Mouse (Mus musculus) ovary, adult 10 weeks (tissue): ENCODE measurements around the gene Zfp949. TPM values are rescaled to one million over a fixed set of nuclear protein-coding genes. Genes with fewer than 3 reads are reported as not detected.

ENCODE experiments used
- polyA plus RNA-seq: library from polyadenylated mRNA; stranded (reverse); fragments of 350-450 nt; fragmentation: Illumina TruSeq; extraction: RNeasy Lipid Tissue Mini Kit (QIAGEN cat#74804); gene quantifications from one replicate; pipeline ENCODE4 v1.2.3, GENCODE M21; 2014

Gene Zfp949
- 22.6 TPM for polyA plus RNA-seq

GRCm38 (mm10) chr9:88547851-88548613, at the start of gene Zfp949:
Zfp949 (plus strand) TSS chr9:88548020.

GRCm38 (mm10) chr9:88580591-88580990, 32.8 kb downstream of the Zfp949 start, which contains the start of gene Trim43a:
Trim43a (plus strand) TSS chr9:88580891.

Other genes with a start within 250 kb of the Zfp949 start
- gene Nt5e, start 220.8 kb upstream of the Zfp949 start, polyA plus RNA-seq, result 6.0 TPM
- 62.9 TPM for gene Snx14, start 109.1 kb upstream of the Zfp949 start, polyA plus RNA-seq
- gene Gm20537, start 91.4 kb upstream of the Zfp949 start, polyA plus RNA-seq, result 7.9 TPM
- 521 TPM for gene Syncrip, start 65.4 kb upstream of the Zfp949 start, polyA plus RNA-seq
- not detected for gene Trim43a, start 32.9 kb downstream of the Zfp949 start, polyA plus RNA-seq
- gene Mthfsl, start 172.3 kb downstream of the Zfp949 start, polyA plus RNA-seq, result 29.0 TPM
- gene Bcl2a1d, start 183.9 kb downstream of the Zfp949 start, polyA plus RNA-seq, result 8.5 TPM